Comparison of ENCODE assay signal across 21 mouse cellular contexts in the genomic region with DNA sequence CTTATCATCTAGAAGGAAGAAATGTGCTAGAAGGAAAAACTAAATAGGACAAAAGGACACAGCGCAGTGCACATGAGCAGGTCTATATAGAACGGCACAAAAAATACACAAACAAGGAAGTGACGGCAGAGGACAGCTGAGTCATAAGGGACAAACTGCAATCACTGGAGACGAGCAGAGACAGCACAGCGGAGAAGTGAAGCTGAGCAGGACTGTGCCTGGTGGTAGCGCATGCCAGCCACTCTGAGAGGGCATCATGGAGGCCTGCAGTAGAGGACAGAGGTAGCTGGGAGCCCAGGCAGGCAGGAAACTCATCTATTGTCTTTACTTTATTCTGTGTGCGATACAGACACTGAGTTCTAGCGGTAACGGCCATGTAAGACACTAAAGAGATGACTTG. TPM values are rescaled to one million over a fixed set of nuclear protein-coding genes. Genes with fewer than 3 reads are reported as not detected.
DNase-seq lines count a peak whose midpoint lies in the region; ATAC-seq and TF ChIP-seq lines count a peak whose summit lies in the region.
"Had no signal": no experiment of that assay in that cellular context is flagged by ENCODE, and none has a peak within 500 bp of the region (broad histone marks: within the 10 kb centered on the region; RNA-seq: fewer than 3 reads in every experiment).

No protein-coding gene starts in this region.

- 85% methylated on average over 9 of the region's 9 CpGs for WGBS in lung, embryonic 14.5 days
- WGBS in stomach, postnatal 0 days, result 74% methylated on average over 9 of the region's 9 CpGs

- no peak overlapping the region for H3K4me2 ChIP-seq in lung, embryonic 14.5 days
- H3K4me2 ChIP-seq in stomach, postnatal 0 days (replicated peaks; ENCODE audit: low read depth), result no peak overlapping the region
- H3K4me2 ChIP-seq: heart, embryonic 11.5 days; neural tube, embryonic 13.5 days had no signal

- peak overlapping the region; percentile 42; the same call in 1 of the 2 replicates for H3K27ac ChIP-seq in lung, embryonic 14.5 days (ENCODE audit: low read depth)
- H3K27ac ChIP-seq in stomach, postnatal 0 days (replicated peaks), result peak overlapping the region; percentile 9; the same call in 1 of the 2 replicates
- H3K27ac ChIP-seq: neural tube, embryonic 13.5 days had no signal

- H3K9ac ChIP-seq in lung, embryonic 14.5 days, result peak overlapping the region; percentile 16; the same call in 1 of the 2 replicates
- H3K9ac ChIP-seq in stomach, postnatal 0 days (ENCODE audit: low read length), result no peak overlapping the region
- H3K9ac ChIP-seq: forebrain, postnatal 0 days; neural tube, embryonic 13.5 days had no signal

- H3K9me3 ChIP-seq in lung, embryonic 14.5 days (ENCODE audit: low read depth, low read length), result no peaks in the 10 kb centered on the region
- H3K9me3 ChIP-seq in stomach, postnatal 0 days (ENCODE audit: control insufficient read depth, low read length), result no peaks in the 10 kb centered on the region
- H3K9me3 ChIP-seq: neural tube, embryonic 13.5 days had no signal

- peaks cover 38% of the 10 kb centered on the region for H3K36me3 ChIP-seq in lung, embryonic 14.5 days (ENCODE audit: insufficient read depth)
- no peaks in the 10 kb centered on the region for H3K36me3 ChIP-seq in stomach, postnatal 0 days (ENCODE audit: control insufficient read depth, insufficient read depth, low read length)
- H3K36me3 ChIP-seq: neural tube, embryonic 13.5 days had no signal

- no peak for TF ChIP-seq CTCF in lung, embryonic 14.5 days (IDR thresholded peaks at IDR 0.05; ENCODE audit: low read depth)
- TF ChIP-seq CTCF in stomach, postnatal 0 days (IDR thresholded peaks at IDR 0.05; ENCODE audit: low read depth), result no peak

- no peak overlapping the region for H3K4me3 ChIP-seq in lung, embryonic 14.5 days (ENCODE audit: low read depth, low read length)
- H3K4me3 ChIP-seq in stomach, postnatal 0 days (ENCODE audit: low read depth, low read length), result no peak overlapping the region
- H3K4me3 ChIP-seq: neural tube, embryonic 13.5 days had no signal

- DNase-seq in adrenal gland, postnatal 25 days, result peak; percentile 10
- no peak for DNase-seq in adrenal gland, adult 18-20 months (ENCODE audit: low spot score in 2 of 2)
- no peak for DNase-seq in lung, embryonic 14.5 days
- no peak for DNase-seq in lung, postnatal 10 days
- peak; percentile 69 for DNase-seq in induced T-regulatory cell, adult 2 months (ENCODE audit: low read depth)
- peak; percentile 25 for DNase-seq in stomach, postnatal 0 days (ENCODE audit: low spot score)
- no peak for DNase-seq in testis, postnatal 14 days (ENCODE audit: low spot score)
- DNase-seq in T-cell, adult 2 months (ENCODE audit: low spot score), result no peak
- DNase-seq: cerebellum, adult 8-10 months; gastrocnemius, postnatal 14 days had no signal

- ATAC-seq in lung, embryonic 14.5 days (ENCODE audit: insufficient read depth), result no peak
- ATAC-seq in stomach, postnatal 0 days (ENCODE audit: low FRiP score, low TSS enrichment), result peak; percentile 72
- ATAC-seq: Patski had no signal

- TF ChIP-seq EP300 in stomach, postnatal 0 days (optimal IDR thresholded peaks at IDR 0.05), result no peak

- no peaks in the 10 kb centered on the region; the same call in 1 of the 2 replicates for H3K4me1 ChIP-seq in lung, embryonic 14.5 days (ENCODE audit: insufficient read depth)
- no peaks in the 10 kb centered on the region for H3K4me1 ChIP-seq in stomach, postnatal 0 days (replicated peaks; ENCODE audit: control insufficient read depth, insufficient read depth)
- H3K4me1 ChIP-seq: neural tube, embryonic 13.5 days had no signal

- no peaks in the 10 kb centered on the region for H3K27me3 ChIP-seq in lung, embryonic 14.5 days (ENCODE audit: insufficient read depth, low read length)
- no peaks in the 10 kb centered on the region for H3K27me3 ChIP-seq in stomach, postnatal 0 days (ENCODE audit: control insufficient read depth, insufficient read depth, low read length)
- H3K27me3 ChIP-seq: neural tube, embryonic 13.5 days; Patski had no signal

RNA-seq across cellular contexts. Expression of gene Brca1, which starts 8.2 kb away (rescaled TPM):
- total RNA-seq in adrenal gland, postnatal 25 days (2021), result 3.5 and 3.9 TPM in 2 replicates
- under 1 TPM; 0.80 to 0.96 TPM for total RNA-seq in adrenal gland, adult 18-20 months (2021)
- 20.9 and 21.0 TPM in 2 replicates for polyA plus RNA-seq in lung, embryonic 14.5 days (2014; fragmentation: Nextera tagmentation; extraction: Ambion mirVana)
- polyA plus RNA-seq in stomach, postnatal 0 days (2015; fragmentation: Nextera tagmentation; extraction: Ambion mirVana), result 1.1 and 2.5 TPM in 2 replicates

RNA-seq across cellular contexts. Expression of gene Nbr1, which starts 8.4 kb away (rescaled TPM):
- 156 and 164 TPM in 2 replicates for total RNA-seq in adrenal gland, postnatal 25 days (2021)
- 100 to 1,000 TPM; 128 to 165 TPM for total RNA-seq in adrenal gland, adult 18-20 months (2021)
- polyA plus RNA-seq in lung, embryonic 14.5 days (2014; fragmentation: Nextera tagmentation; extraction: Ambion mirVana), result 59.2 and 62.4 TPM in 2 replicates
- polyA plus RNA-seq in stomach, postnatal 0 days (2015; fragmentation: Nextera tagmentation; extraction: Ambion mirVana), result 34.5 TPM in 2 replicates

RNA-seq across cellular contexts. Expression of gene Tmem106a, which starts 38.5 kb away (rescaled TPM):
- total RNA-seq in adrenal gland, postnatal 25 days (2021), result 11.4 and 14.1 TPM in 2 replicates
- 10 to 100 TPM; 13.9 to 26.8 TPM for total RNA-seq in adrenal gland, adult 18-20 months (2021)
- polyA plus RNA-seq in lung, embryonic 14.5 days (2014; fragmentation: Nextera tagmentation; extraction: Ambion mirVana), result 3.3 and 5.2 TPM in 2 replicates
- 10.0 TPM in 2 replicates for polyA plus RNA-seq in stomach, postnatal 0 days (2015; fragmentation: Nextera tagmentation; extraction: Ambion mirVana)

RNA-seq across cellular contexts. Expression of gene Gm11634, which starts 55.5 kb away (rescaled TPM):
- total RNA-seq in adrenal gland, postnatal 25 days (2021), result not detected in 2 replicates
- total RNA-seq in adrenal gland, adult 18-20 months (2021), result not detected
- not detected in 2 replicates for polyA plus RNA-seq in lung, embryonic 14.5 days (2014; fragmentation: Nextera tagmentation; extraction: Ambion mirVana)
- 0.13 TPM in 1 of 2 replicates, not detected in the other for polyA plus RNA-seq in stomach, postnatal 0 days (2015; fragmentation: Nextera tagmentation; extraction: Ambion mirVana)
- total RNA-seq: forebrain, postnatal 0 days; gastrocnemius, postnatal 14 days; hematopoietic stem cell, adult 5-6 weeks; layer of hippocampus, postnatal 36 days; midbrain, postnatal 0 days had no signal
- polyA plus RNA-seq: brain, embryonic 14.5 days; forebrain, postnatal 0 days; heart, embryonic 11.5 days; intestine, embryonic 14.5 days; limb, embryonic 11.5 days; midbrain, postnatal 0 days; neural tube, embryonic 13.5 days; Patski; urinary bladder, adult 2 months had no signal

Comparison
In these comparisons a context has a peak if more than half of its experiments do, and no peak if none do; other contexts are left out.
1. DNase-seq: peak in adrenal gland, postnatal 25 days (single experiment), induced T-regulatory cell, adult 2 months (single experiment) and stomach, postnatal 0 days (single experiment); none in adrenal gland, adult 18-20 months (0 of 2), lung, embryonic 14.5 days (single experiment), lung, postnatal 10 days (single experiment), testis, postnatal 14 days (single experiment) and T-cell, adult 2 months (single experiment).